In genomic region chr19:7416834-7417735, GRCm38 (mm10) we compare ENCODE assay signal across 8 mouse cellular contexts. TPM values are rescaled to one million over a fixed set of nuclear protein-coding genes. Genes with fewer than 3 reads are reported as not detected.
DNase-seq lines count a peak whose midpoint lies in the region; ATAC-seq and TF ChIP-seq lines count a peak whose summit lies in the region.

Gene 2700081O15Rik (plus strand): TSS chr19:7417625.

- H3K4me1 ChIP-seq in megakaryocyte, embryonic 14.5 days: peaks cover 44% of the 10 kb centered on the region
- H3K4me1 ChIP-seq in embryonic facial prominence, embryonic 10.5 days: peaks cover 57% of the 10 kb centered on the region
- peaks cover 43% of the 10 kb centered on the region for H3K4me1 ChIP-seq in limb, embryonic 14.5 days (ENCODE audit: control insufficient read depth, insufficient read depth, low read length)
- H3K4me1 ChIP-seq in midbrain, postnatal 0 days (ENCODE audit: insufficient read depth, low read length): peaks cover 5% of the 10 kb centered on the region
- peaks cover 45% of the 10 kb centered on the region for H3K4me1 ChIP-seq in stomach, embryonic 14.5 days (ENCODE audit: control insufficient read depth, insufficient read depth, low read length)

- no peak for TF ChIP-seq CTCF in midbrain, postnatal 0 days (IDR thresholded peaks at IDR 0.05)

- H3K27ac ChIP-seq in embryonic facial prominence, embryonic 10.5 days (replicated peaks): peak within 1 kb of the TSS; percentile 99
- H3K27ac ChIP-seq in limb, embryonic 14.5 days (replicated peaks; ENCODE audit: low read depth, low read length): peak within 1 kb of the TSS; percentile 97
- peak within 1 kb of the TSS; percentile 96 for H3K27ac ChIP-seq in midbrain, postnatal 0 days (ENCODE audit: low read depth, low read length)
- peak within 1 kb of the TSS; percentile 94 for H3K27ac ChIP-seq in stomach, embryonic 14.5 days (ENCODE audit: low read length)

- H3K4me2 ChIP-seq in limb, embryonic 14.5 days (replicated peaks; ENCODE audit: low read depth, low read length, severe bottlenecking): peak within 1 kb of the TSS; percentile 65
- H3K4me2 ChIP-seq in midbrain, postnatal 0 days (ENCODE audit: low read depth, low read length, poor library complexity, severe bottlenecking): peak within 1 kb of the TSS; percentile 64
- H3K4me2 ChIP-seq in stomach, embryonic 14.5 days (replicated peaks; ENCODE audit: low read depth, low read length): peak within 1 kb of the TSS; percentile 78

- 0 out of 2 replicates have a peak, but pooled peaks have one; percentile 50 for TF ChIP-seq POLR2A in limb, embryonic 14.5 days (IDR thresholded peaks at IDR 0.05; ENCODE audit: borderline replicate concordance, extremely low read depth, insufficient read depth, insufficient read length)

- peaks cover 46% of the 10 kb centered on the region for H3K27me3 ChIP-seq in megakaryocyte, embryonic 14.5 days (replicated peaks)
- peaks cover 30% of the 10 kb centered on the region for H3K27me3 ChIP-seq in embryonic facial prominence, embryonic 10.5 days (replicated peaks; ENCODE audit: low read depth, poor library complexity, severe bottlenecking)
- H3K27me3 ChIP-seq in limb, embryonic 14.5 days (ENCODE audit: control insufficient read depth, insufficient read depth, low read length): no peaks in the 10 kb centered on the region
- no peaks in the 10 kb centered on the region for H3K27me3 ChIP-seq in midbrain, postnatal 0 days (ENCODE audit: insufficient read depth, low read length)
- H3K27me3 ChIP-seq in stomach, embryonic 14.5 days (ENCODE audit: control insufficient read depth, insufficient read depth, low read length): no peaks in the 10 kb centered on the region

- peak; percentile 88 for DNase-seq in embryonic facial prominence, embryonic 10.5 days (ENCODE audit: low spot score)
- DNase-seq in heart, adult 11 months: peak; percentile 99
- DNase-seq in kidney, adult 11 months: peak; percentile 52
- DNase-seq in limb, embryonic 14.5 days (ENCODE audit: low spot score): peak; percentile 89
- DNase-seq in midbrain, postnatal 0 days (ENCODE audit: low spot score): peak; percentile 86

- WGBS in embryonic facial prominence, embryonic 10.5 days: 1% methylated on average over 107 of the region's 107 CpGs
- 0% methylated on average over 38 of the region's 107 CpGs for WGBS in limb, embryonic 14.5 days
- WGBS in midbrain, postnatal 0 days: 1% methylated on average over 78 of the region's 107 CpGs
- under 1% methylated on average over 97 of the region's 107 CpGs for whole genome bisulfite sequencing in stomach, embryonic 14.5 days

- peaks cover 8% of the 10 kb centered on the region for H3K36me3 ChIP-seq in megakaryocyte, embryonic 14.5 days (replicated peaks; ENCODE audit: low read length)
- peaks cover 27% of the 10 kb centered on the region for H3K36me3 ChIP-seq in embryonic facial prominence, embryonic 10.5 days (replicated peaks)
- H3K36me3 ChIP-seq in limb, embryonic 14.5 days (ENCODE audit: control insufficient read depth, insufficient read depth, low read length): peaks cover 22% of the 10 kb centered on the region
- no peaks in the 10 kb centered on the region; the same call in 1 of the 2 replicates for H3K36me3 ChIP-seq in midbrain, postnatal 0 days (ENCODE audit: insufficient read depth, low read length)
- H3K36me3 ChIP-seq in stomach, embryonic 14.5 days (ENCODE audit: control insufficient read depth, insufficient read depth, low read length): peaks cover 20% of the 10 kb centered on the region; the same call in 1 of the 2 replicates

- no peak for ATAC-seq in megakaryocyte, adult 5-6 weeks (ENCODE audit: poor library complexity, severe bottlenecking)
- peak; percentile 68 for ATAC-seq in limb, embryonic 14.5 days (ENCODE audit: low FRiP score, low read depth)
- ATAC-seq in midbrain, postnatal 0 days (ENCODE audit: low FRiP score): peak; percentile 25
- peak; percentile 76 for ATAC-seq in stomach, embryonic 14.5 days (ENCODE audit: insufficient number of reproducible peaks, insufficient read depth, low FRiP score, low read depth)

- peak within 1 kb of the TSS; percentile 98 for H3K9ac ChIP-seq in limb, embryonic 14.5 days (ENCODE audit: low read depth, low read length, severe bottlenecking)
- H3K9ac ChIP-seq in midbrain, postnatal 0 days (replicated peaks; ENCODE audit: low read length, poor library complexity, severe bottlenecking): peak within 1 kb of the TSS; percentile 84
- peak within 1 kb of the TSS; percentile 99 for H3K9ac ChIP-seq in stomach, embryonic 14.5 days (replicated peaks; ENCODE audit: low read depth, low read length)

- H3K9me3 ChIP-seq in megakaryocyte, embryonic 14.5 days: peaks cover 19% of the 10 kb centered on the region
- no peaks in the 10 kb centered on the region for H3K9me3 ChIP-seq in embryonic facial prominence, embryonic 10.5 days
- H3K9me3 ChIP-seq in limb, embryonic 14.5 days (ENCODE audit: control insufficient read depth, low read length): no peaks in the 10 kb centered on the region
- no peaks in the 10 kb centered on the region for H3K9me3 ChIP-seq in midbrain, postnatal 0 days (ENCODE audit: low read length)
- no peaks in the 10 kb centered on the region for H3K9me3 ChIP-seq in stomach, embryonic 14.5 days (ENCODE audit: control insufficient read depth, low read depth, low read length)

- H3K4me3 ChIP-seq in megakaryocyte, embryonic 14.5 days (replicated peaks): peak within 1 kb of the TSS; percentile 93
- peak within 1 kb of the TSS; percentile 91 for H3K4me3 ChIP-seq in embryonic facial prominence, embryonic 10.5 days
- peak within 1 kb of the TSS; percentile 86 for H3K4me3 ChIP-seq in limb, embryonic 14.5 days (replicated peaks; ENCODE audit: low read length)
- H3K4me3 ChIP-seq in midbrain, postnatal 0 days (ENCODE audit: low read depth, low read length): peak within 1 kb of the TSS; percentile 73
- peak within 1 kb of the TSS; percentile 65 for H3K4me3 ChIP-seq in stomach, embryonic 14.5 days (ENCODE audit: low read depth, low read length)

RNA-seq across cellular contexts. Expression of gene 2700081O15Rik, which starts in this region (rescaled TPM):
- polyA plus RNA-seq in megakaryocyte, embryonic 14.5 days (2012; ENCODE audit: insufficient read depth, low replicate concordance): 4.0 and 14.7 TPM in 2 replicates
- 0.41 and 0.98 TPM in 2 replicates for total RNA-seq in megakaryocyte, adult 5-6 weeks (2015)
- 0.51 and 0.61 TPM in 2 replicates for total RNA-seq in megakaryocyte, adult 5-6 weeks (2017)
- 6.1 and 7.1 TPM in 2 replicates for polyA plus RNA-seq in embryonic facial prominence, embryonic 10.5 days (2016; fragmentation: Nextera tagmentation; extraction: Ambion mirVana)
- 98.9 and 128 TPM in 2 replicates for polyA plus RNA-seq in limb, embryonic 14.5 days (2012; rRNA removed)
- 13.7 and 15.4 TPM in 2 replicates for polyA plus RNA-seq in limb, embryonic 14.5 days (2014; fragmentation: Nextera tagmentation; extraction: Ambion mirVana)
- total RNA-seq in midbrain, postnatal 0 days (2014; rRNA removed): 108 and 112 TPM in 2 replicates
- 7.6 and 8.1 TPM in 2 replicates for polyA plus RNA-seq in midbrain, postnatal 0 days (2015; fragmentation: Nextera tagmentation; extraction: Ambion mirVana)
- polyA plus RNA-seq in stomach, embryonic 14.5 days (2014; fragmentation: Nextera tagmentation; extraction: Ambion mirVana): 13.8 TPM in 2 replicates

Comparison
In these comparisons a context has a peak if more than half of its experiments do, and no peak if none do; other contexts are left out.
1. RNA of gene 2700081O15Rik (total RNA-seq): 108 to 112 TPM in midbrain, postnatal 0 days; 0.41 to 0.98 TPM in megakaryocyte, adult 5-6 weeks; every median in the first group is over 10 times any median in the second.
2. Peak in every context shown above with its lines, with median percentiles within 50 percentile points of each other: H3K4me3 ChIP-seq, DNase-seq, H3K27ac ChIP-seq, H3K4me2 ChIP-seq and H3K9ac ChIP-seq.